Mouse (Mus musculus) liver, postnatal 0 days (tissue): ENCODE measurements around the gene Mafg.

Experiments used
- CTCF ChIP-seq: sonication (generic); IDR thresholded peaks from 2 replicates; pipeline ENCODE4 v1.5.1; 2016; ENCODE audit warnings: antibody characterized with exemption, low read depth
- EP300 ChIP-seq: IDR thresholded peaks from 2 replicates; pipeline ENCODE4 v1.6.1; 2016; ENCODE audit warnings: antibody characterized with exemption, low read depth, mild to moderate bottlenecking

GRCm38 (mm10) chr11:120627468-120628300 is 5.7 kb downstream of the Mafg start:
- TF ChIP-seq CTCF, result no peak
- TF ChIP-seq EP300, result no peak
